Mouse (Mus musculus): ENCODE data around the gene Rxylt1.
A peak's percentile ranks its signal among the peaks of the same experiment; 100 is the strongest.

The Rxylt1 gene

DNA sequence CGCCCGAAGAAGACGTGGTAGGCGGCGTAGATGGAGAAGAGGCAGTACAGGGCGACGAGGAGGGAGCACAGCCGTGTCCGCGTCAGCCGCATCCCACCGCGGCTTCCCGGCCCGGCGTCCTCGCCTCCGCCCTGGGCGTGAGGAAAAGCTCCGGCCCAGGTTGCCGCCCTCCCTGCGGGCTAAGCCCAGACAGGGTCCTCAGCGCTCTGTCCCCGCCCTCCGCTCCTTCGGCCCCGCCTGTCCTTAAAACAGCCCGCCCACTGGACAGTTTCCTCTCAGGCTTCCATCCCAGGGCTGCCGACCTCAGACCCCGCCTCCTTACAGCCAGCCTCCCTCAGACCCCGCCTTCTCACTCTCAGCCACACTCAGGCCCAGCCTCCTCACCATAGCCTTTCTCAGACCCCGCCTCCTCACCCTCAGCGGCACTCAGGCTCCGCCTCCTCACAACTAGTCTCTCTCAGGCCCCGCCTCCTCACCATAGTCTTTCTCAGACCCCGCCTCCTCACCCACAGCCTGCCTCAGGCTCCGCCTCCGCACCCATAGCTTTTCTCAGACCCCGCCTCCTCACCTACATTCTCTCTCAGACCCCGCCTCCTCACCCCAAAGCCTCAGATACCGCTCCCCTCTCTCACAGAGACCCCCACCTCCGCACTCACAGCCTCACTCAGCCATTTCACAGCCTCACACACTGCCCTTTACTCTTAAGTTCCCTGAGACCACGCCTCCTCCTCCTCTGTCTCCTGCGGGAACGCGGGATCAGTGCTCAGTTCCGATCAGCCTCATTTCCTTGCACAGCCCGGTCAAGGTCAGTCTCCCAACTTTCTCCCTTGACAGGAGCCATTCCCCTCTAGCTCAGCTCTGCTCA lies at the start of gene Rxylt1:
TSS of gene Rxylt1 (minus strand) at position 392 of the 865 bp plus-strand sequence.
- peak; percentile 99 for DNase-seq

DNA sequence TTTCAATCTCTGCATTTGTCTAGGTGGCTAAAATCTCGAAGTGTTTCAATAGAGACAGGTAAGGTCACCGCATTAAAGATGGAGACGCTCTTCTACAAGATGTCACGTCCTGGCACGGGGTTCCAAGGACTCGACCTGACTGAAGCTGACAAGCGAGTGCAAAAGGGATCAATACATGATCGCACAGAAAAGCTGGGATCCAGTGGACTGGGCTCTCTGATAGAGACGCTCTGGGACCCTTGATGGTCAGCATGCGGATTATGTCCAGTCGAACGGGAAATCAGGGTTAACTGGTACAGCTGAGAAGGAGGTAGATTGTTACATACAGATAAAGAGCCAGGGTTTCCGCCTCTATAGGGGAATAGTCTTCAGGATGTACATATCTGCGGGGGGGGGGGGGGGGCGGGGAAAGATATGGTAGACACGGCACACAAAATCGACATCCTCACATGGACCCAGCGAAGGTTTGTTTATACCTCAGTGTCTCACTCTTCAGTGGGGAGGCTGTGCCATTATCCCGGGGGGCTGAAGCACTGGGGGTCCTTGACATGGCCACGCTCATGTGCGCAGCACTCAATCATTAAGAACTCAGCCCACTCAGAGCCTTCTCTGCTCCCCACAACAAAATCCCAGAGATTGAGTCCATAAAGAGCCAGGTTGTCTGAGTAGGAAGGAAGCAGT lies 24.3 kb upstream of the Rxylt1 start:
- no peak for DNase-seq

DNA sequence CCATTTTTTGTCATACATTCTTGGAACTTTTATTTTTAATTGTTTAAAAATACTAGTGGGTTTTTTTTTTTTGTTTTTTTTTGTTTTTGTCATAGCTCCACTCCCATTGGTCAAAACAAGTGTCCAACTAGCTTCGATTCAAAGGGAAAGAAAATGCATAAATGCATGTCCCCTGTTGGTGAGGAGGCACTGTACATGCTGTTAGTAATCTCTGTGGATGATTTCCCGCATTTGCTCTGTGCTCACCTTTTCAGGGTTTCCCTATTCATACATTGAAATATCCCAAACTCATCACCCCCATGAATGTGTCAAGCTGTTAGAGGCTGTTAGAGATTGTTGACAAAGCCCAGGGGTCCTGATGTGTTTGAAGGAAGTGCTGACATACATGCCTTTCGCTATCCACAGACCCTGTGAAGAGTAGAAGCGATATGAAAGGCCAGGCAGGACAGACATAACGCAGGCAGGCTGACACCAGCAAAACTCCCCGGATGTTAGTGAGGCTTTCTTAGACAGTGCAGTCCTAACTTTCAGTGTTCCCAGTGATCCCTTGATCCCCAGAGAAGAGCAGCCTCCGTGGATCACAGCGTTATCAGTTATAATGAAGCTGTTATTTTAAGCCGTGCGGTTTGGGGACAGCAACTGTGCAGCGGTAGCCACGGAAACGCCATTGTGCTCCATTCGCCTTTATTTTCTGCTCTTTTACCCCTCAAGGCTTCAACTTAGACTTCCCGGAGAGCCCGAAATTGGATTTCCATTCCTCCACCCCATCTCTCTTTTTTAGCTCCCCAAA lies 23.5 kb upstream of the Rxylt1 start:
- DNase-seq: no peak

DNA sequence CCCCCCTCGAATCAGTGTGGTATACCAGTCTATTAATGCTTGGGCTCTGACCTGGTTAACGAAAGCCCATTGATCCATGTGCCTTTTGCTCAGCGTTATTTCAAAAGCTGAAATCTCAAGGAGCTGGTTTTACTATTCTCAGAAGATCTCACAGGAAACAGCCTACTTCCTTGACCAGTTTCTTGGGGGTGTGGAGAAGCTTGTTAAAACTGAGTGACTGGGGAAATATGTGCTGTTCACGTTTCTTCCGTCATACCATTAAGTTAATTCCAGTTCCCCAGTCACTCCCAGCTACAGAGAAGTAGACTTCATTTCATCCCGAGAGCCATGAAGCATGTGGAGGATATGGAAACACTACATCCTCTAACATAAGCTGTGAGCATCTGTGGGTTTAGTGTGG lies 22.3 kb upstream of the Rxylt1 start:
- no peak for DNase-seq

DNA sequence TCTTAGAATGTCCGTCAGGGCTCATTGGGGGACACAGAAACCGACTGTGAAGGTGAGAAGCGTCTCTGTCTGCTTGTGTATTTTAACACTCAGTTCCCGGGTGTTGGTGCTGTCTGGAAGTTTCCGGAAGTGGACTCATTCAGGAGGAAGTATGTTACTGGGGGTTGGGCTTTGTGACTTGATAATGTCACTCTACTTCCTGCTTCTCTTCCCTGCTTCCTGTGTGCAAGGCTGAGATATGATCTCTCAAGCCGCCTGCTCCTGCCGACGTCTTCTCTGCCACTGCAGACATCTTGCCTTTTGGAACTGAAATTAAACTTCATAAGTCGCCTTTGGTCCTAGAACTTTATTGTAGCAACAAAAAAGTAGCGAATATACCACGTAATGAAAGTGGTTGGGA lies 19.5 kb upstream of the Rxylt1 start:
- DNase-seq: peak; percentile 27

DNA sequence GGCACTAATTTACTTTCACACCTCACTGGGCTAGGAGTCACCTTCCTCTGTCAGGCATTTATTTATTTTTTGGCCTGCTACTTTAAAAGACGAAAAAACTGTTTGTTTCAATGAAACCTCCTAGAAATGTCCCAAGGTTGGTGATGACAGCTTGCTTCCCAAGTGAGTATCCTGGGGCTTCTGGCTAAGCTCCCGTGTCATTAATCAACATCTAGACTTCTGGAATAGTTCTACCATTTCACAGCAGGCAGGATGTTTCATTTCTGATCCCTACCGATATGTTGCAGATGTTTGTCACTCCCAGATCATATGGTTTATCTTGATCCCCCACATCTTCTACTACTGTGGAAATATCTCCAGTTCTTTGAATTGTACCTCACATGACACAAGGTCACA lies 9.5 kb upstream of the Rxylt1 start:
- no peak for DNase-seq

DNA sequence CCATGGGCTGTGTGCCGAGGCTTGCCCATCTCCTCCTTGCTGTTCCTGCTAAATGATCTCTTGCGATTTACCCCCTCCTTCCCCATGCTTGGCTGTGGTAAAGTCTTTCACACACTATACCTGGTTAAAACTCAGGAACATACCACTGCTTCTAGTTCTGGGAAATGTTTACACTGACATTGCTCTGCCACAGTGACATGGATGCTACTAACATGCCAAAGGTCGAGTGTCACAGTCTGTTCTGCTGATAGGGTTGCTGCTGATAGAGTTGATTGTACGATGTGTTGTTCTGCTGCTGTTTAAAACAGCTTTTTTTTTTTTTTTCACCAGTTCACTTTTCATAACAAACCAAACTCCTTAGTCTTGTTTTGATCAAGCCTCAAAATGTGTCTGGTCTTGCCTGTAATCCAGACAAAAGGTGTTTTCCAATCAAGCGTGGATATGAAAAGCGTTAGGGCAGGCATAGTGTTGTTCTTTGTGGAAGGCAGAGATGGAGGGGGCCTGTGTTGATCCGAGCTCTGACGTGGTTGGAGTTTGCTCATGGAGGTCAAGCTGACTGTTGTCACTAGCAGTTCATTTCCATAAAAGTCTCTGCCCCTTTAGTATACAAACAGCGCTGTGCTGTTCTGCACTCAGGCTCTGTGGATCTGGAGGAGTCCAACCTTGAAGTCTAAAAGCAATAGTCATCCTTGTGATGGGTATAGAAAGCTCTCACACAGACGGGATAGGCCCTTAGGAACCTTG lies 8.9 kb upstream of the Rxylt1 start:
- DNase-seq: peak; percentile 59

DNA sequence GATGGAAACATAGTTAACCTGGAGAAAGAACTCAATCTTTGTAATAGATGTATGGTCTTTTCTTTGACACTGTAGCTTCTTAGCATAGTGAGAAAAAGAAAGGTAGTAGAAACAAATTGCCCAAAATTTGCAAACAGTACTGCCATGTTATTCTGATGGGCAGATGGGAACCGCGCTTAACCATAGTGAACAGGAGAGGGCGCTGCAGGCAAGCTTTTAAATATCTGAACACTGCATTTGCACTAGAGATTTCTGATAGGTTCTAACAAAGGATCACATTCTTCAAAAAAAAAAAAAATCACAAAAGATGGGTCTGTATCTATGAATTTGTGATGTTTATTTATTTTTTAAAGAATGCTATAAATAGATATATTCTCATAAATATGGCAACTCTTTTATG lies 8.2 kb upstream of the Rxylt1 start:
- DNase-seq: peak; percentile 80

DNA sequence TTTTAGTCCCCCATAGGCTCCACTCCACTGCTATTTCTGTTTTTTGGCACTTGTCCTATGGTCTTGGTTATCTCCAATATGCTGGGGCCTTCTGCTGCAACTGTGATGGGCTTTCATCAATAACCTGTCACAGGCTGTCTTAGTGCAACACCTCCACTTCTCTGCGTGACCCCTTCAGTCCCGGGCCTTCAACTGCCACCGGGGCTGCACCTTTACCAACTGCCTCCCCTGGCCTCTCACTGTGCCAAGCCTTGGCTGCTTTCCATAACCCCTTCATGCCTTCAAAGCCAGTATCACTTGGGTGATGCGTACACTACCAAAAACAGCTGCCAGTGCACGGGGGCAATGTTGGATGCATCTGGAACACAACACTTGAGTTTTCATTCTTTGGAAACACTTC lies 5.5 kb upstream of the Rxylt1 start:
- DNase-seq: no peak

DNA sequence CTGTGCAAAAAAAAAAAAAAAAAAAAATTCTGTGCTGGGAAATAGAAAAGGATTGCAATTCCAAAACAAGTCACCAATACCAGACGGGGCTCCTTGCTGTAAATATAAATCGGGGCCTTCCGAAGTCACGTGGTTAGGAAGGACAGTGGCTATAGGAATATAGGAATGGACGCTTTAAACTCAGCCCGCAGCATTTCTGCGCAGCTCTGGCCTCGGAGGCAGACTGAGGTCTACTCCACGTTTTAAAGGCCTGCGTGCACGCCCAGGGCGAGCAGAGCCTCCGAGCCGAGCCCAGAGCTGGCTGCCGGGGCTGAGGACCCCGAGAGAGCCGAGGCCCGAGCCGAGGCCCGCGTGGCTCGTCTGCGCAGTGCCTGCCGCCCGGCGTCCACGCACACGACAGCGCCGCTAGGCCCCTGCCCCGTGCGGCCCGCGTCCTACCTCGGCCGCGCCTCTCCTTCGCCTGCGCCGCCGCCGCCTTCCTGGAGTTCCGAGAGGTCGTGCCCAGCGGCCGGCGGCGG lies 650 bp downstream of the Rxylt1 start:
- DNase-seq: peak; percentile 37

DNA sequence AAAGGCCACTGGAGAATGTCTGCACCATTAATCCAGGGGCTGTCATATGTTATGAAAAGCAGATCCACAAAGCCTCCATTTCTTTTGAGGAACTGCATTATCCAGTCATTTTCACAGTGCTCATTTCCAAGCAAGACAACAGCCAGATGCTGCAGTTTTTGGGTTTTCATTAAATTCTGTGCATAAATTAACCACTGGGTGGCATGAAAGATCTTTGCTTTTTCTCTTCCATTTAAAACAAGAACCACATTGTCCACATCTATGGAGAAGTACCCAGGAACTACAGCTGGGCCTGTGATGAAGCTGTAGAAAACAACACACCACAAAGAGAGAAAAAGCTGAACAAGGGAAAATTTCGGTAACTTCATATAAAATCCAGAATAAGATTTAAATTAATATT lies 6.7 kb downstream of the Rxylt1 start:
- no peak for DNase-seq

DNA sequence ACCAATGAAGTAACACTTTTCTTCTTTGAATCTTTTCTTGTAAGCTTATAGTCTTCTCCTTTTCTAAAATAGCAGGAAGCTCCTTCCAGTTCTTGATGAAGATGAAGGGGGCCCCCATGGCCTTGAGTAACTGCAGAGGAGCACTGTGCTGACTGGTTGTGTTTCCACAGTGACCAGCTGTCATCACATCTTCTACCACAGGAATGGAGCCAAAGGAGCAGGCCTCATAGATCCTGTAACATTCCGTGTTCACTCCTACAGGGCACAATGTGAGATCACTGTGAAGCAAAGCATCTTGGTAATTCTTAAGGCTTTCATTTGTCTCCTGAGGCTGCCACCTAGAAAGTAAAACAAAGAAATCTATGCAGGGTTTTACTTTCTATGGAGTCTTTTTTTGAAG lies 15.8 kb downstream of the Rxylt1 start:
- DNase-seq: no peak

DNA sequence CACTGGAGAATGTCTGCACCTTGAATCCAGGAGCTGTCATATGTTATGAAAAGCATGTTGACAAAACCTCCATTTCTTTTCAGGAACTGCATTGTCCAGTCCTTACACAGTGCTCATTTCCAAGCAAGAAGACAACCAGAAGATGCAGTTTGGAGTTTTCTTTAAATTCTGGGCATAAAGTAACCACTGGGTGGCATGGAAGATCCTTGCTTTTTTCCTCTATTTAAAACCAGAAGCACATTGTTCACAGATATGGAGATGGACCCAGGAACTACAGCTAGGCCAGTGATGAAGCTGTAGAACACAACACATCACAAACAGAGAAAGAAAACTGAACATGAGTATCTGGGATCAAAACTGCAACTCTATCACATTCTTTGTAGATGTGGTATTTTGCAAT lies 28.0 kb downstream of the Rxylt1 start:
- no peak for DNase-seq

DNA sequence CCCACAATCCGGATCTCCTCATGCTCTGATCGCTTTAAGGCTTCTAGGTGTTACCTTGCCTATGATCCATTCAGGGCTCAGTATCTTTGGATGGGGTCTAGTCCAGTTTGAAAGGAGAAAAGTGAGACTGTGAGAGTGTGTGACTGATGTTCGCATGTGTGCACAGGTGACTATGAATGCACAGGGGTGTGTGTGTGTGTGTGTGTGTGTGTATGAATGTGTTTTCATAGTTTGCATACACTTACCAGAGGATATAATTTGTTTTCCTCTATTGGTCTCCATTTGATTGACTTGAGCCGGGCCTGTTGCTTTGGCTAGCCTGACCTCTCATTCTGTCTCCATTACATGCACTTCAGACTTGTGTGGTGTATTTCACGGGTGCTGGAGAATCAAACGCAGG lies 41.3 kb downstream of the Rxylt1 start:
- no peak for DNase-seq

DNA sequence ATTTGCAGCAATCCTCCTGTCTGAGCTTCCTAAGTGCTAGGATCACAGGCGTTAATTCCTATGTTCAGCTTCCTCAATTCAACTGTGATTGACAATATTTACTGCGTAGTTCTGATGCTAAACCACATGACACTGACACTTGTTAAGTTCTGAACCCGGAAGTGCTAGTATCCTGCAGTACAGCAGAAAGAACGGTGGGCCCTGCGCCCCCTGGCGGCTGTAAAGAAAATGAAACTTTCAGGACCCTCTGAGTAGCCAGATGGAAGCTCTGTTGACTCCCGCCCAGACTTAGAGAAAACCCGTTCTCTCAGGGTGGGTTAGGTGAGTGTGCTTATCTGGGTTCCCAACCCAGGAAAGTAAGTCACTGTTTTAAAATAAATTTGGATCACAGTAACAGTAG lies 42.6 kb downstream of the Rxylt1 start:
- peak; percentile 54 for DNase-seq

DNA sequence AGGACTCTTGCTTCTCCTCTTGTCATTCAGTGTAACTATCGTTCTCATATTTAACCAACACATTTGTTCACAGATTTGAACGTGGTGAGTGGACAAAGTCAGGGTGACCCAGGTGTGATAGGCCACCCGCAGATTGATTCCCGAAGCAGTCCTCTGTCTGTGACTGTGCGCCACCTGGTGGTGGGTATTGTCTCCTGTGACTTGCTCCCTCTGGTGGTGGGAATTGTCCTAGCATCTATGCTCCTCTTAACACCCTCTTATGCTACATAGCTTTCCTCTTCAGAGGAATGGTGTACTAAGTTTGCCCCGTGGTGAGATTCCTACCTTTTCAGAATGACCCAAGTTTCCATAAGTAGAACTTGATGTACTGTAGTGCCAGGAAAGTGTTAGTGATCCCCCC lies 45.3 kb downstream of the Rxylt1 start:
- DNase-seq: peak; percentile 94

DNA sequence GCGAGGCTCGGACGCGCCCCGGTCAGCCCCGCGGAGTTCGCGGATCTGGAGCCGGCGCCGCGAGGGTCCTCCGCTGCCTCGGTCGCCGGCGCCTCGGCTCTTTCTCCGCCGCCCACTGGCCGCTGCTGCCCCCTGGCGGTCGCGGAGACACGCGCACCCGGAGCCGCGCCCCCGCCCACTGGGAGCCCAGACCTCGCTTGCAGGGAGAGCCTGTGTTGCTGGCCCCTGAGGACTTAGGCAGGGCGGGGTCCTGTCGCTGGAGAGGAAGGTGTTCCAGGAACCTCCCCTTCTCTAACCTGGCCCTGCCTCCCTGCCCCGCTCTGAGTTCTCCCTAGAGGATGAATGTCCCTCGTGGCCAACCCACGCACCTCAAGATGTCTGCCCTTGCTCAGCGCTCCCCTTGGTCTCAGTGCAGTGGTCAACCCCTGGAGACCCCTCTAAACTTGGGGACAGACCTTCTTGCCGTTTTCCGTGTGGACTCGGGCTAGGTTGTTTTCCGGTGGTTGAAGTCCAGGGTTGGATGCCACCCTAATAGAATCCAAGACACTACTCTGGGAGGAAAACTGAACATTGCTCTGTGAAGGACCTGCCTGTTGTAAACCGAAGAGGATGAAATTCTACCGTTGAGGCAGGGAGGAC lies 49.3 kb downstream of the Rxylt1 start:
- peak; percentile 86 for DNase-seq

DNA sequence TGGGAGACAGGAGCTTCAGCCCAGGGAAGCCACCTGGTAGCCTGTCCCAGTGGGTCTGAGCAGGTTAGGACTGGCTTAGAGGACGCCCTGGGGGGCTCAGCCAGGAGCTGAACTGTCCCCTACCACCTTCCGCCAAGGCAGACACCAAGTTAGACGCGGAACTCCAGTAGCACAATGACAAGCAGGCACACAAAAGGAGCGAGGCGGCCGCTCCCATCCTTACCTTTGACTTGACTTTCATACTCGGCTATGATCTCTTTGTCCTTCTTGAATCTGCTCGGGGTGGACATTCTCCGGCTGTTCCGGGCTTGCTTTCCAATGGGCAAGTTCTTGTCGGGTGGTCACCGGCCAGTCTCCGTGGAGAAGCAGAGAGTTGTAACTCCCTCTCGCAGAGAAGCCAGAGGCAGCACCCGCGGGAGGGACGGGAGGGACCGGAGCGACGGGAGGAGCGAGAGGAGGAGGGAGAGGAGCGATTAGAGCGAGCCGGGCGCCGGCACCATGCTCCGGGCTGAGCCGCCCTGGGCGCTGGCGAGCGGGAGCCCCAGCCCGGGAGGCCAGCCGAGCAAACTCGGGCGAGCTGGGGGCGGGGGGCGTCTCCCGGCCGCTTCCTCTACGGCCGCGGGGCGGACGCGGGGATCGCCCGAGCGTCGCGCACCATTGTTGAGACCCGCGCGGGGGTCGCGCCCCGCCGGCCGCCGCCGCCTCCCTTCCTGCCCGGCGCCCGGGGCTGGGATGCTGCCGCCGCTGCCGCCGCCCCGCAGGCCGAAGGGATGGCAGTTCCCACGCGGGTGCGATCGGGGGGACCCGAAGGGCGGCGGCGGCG lies 50.1 kb downstream of the Rxylt1 start, which contains the start of gene Srgap1:
TSS of gene Srgap1 (minus strand) at position 412 of the 823 bp plus-strand sequence.
- DNase-seq: peak; percentile 63

DNA sequence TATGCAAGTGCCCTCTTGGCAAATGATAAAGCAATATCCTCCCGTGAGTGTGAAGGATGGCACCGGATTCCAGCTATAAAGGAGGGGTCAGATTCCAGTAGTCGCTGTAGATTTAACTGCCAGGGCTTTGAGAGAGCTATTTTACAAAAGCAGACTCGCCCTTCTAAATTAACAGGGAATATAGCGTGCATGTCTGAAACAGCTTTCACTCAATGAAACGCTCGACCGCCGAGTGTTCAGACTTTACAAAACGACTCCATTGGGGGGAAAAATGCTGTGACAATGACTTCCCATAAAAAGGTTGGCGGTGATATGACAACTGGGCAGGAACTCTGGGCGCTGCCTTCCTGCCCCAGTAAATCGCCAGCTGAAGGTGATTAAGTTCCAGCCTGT lies 50.7 kb downstream of the Rxylt1 start:
- DNase-seq: no peak

DNA sequence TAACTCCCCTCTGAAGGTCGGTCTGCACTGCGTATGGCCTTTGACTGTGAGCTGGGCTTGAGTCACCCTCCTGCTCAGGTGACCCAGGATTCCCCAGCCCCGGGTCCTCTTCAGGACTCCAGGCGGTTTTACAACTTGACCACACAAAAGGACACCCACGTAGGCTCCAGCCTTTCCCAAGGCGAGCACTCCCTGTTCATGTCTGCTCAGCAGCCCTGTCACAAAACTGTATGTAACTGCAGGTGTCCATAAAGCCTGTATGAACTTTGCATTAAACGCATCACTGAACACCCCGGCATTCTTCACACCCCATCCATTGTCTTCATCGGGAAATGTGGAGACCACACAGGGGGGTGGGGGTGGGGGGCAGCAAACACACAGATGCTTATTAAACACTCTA lies 51.2 kb downstream of the Rxylt1 start:
- no peak for DNase-seq

DNA sequence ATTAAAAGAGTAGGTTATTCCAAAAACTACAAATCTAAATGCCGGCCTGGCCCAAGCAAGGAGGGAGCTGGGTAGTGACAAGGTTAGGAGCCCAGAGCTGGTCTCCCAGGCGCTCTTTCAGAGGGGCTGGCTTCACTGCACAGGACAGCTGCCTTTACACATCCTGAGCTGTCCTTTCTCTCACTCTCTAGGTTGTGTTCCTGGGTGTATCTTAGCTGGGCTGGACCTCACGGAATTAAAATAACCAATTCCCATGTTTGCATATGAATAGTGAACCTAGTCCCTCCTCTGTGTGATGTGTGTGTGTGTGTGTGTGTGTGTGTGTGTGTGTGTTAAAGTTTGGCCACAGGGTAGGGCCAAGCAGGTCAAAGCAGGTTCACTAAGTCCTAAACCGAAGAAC lies 52.2 kb downstream of the Rxylt1 start:
- DNase-seq: no peak
